Mouse (Mus musculus): ENCODE data around the gene Tmem120b.

Tmem120b gene

GRCm38 (mm10) chr5:123140694-123141554, 72.7 kb downstream of the Tmem120b start:
- DNase-seq (ENCODE audit: low read depth, low spot score): peak; percentile 94

DNA sequence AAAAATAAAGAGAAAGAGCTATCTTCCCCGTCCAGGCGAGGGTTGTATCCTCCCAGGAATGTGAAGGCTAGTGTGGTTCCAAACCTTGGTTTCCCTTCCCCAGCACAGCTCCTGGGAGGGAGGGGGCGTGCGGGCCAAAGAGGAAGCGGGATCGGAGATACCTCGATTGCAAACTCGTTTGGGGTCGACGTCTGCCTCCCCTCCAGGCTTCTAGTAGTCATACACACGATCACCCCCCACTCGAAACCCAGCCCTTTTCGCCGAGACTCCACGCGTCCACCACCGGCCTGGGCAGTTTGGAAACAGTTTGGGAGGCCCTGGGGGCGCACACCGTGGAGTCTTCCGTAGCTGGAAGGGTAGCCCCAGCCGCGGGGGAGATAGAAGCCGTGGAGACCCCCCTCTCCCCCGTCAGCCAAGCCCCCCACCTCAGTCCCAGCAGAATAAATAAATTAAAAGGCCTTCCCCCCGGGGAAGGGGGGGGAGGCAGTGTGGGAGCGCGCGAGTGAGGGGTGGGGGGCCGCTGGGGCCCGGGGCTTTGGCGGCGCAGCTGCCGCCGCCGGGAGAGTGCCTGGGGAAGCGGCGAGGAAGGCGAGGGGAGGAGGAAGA, 73.4 kb downstream of the Tmem120b start:
- peak; percentile 40 for DNase-seq (ENCODE audit: low read depth, low spot score)

GRCm38 (mm10) chr5:123142161-123143157, 74.2 kb downstream of the Tmem120b start, which contains the start of gene Setd1b:
Gene Setd1b (plus strand): TSS chr5:123142193.
- DNase-seq (ENCODE audit: low read depth, low spot score): peak; percentile 68

DNA sequence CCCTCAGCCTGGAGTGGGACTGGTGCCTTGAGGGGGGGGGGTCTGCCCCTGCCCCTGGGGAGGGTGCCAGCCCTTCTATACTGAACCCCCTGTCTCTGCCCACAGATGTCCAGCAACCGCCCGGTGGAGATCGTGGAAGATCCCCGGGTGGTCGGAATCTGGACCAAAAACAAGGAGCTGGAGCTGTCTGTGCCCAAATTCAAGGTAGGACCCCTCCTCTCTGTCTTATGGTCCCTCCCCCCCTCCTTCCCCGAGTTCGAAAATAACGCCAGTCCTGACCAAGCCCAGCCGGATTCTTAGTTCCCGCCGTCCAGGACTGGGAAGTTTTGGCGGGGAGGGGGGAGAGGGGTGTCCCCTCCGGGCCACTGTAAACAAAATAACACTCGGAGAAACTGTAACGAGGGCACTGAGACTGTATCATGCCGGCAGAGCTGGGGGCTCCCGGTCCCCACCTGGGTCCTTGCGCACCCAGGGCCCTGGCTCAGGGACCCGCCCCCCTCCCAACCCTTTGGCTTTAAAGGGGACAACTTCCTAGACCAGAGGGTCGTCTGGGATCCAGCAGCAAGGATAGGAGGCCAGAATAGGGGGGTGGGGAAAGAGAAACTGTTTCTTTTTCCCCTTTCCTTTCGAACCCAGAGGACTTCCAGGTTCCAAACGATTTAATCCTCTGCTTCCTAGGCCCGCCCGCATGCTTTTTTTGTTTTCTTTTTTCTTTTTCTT, 75.2 kb downstream of the Tmem120b start:
- DNase-seq (ENCODE audit: low read depth, low spot score): no peak

- DNase-seq (ENCODE audit: low read depth, low spot score): no peak
These were observed 75.9 kb downstream of the Tmem120b start for GRCm38 (mm10) chr5:123143971-123144745.

- DNase-seq (ENCODE audit: low read depth, low spot score): no peak
These were observed 76.8 kb downstream of the Tmem120b start for GRCm38 (mm10) chr5:123144746-123145590.

DNA sequence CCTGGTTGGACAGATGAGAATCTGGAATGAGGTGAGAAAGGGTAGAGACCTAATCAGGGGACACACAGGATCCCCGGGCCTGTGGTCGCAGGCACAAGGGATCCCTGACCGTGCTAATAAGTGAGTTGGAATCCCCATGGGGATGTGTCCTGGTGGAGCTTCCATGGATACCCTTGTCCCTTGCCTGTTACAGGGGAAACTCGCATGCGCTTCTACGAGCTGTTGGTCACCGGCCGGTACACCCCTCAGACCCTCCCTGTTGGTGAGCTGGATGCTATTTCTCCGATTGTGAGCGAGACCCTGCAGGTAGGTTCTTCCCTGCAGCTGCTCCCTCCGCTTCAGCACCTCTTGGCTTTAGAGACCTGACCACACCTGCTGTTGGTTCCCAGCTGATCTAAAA, 78.1 kb downstream of the Tmem120b start:
- no peak for DNase-seq (ENCODE audit: low read depth, low spot score)

GRCm38 (mm10) chr5:123147569-123147968, 79.4 kb downstream of the Tmem120b start:
- DNase-seq (ENCODE audit: low read depth, low spot score): no peak

DNA sequence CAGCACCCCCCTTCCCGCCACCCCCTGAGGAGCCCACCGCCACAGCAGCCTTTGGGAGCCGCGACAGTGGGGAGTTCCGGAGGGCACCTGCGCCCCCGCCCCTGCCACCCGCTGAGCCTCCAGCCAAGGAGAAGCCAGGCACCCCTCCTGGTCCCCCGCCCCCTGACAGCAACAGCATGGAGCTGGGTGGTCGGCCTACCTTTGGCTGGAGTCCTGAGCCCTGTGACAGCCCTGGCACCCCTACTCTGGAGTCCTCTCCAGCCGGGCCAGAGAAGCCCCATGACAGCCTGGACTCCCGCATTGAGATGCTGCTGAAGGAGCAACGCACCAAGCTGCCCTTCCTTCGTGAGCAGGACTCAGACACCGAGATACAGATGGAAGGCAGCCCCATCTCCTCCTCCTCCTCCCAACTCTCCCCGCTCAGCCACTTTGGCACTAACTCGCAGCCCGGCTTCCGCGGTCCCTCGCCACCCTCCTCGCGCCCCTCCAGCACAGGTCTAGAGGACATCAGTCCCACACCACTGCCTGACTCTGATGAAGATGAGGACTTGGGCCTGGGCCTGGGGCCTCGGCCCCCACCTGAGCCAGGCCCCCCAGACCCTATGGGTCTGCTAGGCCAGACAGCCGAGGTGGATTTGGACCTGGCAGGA, 80.0 kb downstream of the Tmem120b start:
- no peak for DNase-seq (ENCODE audit: low read depth, low spot score)

DNA sequence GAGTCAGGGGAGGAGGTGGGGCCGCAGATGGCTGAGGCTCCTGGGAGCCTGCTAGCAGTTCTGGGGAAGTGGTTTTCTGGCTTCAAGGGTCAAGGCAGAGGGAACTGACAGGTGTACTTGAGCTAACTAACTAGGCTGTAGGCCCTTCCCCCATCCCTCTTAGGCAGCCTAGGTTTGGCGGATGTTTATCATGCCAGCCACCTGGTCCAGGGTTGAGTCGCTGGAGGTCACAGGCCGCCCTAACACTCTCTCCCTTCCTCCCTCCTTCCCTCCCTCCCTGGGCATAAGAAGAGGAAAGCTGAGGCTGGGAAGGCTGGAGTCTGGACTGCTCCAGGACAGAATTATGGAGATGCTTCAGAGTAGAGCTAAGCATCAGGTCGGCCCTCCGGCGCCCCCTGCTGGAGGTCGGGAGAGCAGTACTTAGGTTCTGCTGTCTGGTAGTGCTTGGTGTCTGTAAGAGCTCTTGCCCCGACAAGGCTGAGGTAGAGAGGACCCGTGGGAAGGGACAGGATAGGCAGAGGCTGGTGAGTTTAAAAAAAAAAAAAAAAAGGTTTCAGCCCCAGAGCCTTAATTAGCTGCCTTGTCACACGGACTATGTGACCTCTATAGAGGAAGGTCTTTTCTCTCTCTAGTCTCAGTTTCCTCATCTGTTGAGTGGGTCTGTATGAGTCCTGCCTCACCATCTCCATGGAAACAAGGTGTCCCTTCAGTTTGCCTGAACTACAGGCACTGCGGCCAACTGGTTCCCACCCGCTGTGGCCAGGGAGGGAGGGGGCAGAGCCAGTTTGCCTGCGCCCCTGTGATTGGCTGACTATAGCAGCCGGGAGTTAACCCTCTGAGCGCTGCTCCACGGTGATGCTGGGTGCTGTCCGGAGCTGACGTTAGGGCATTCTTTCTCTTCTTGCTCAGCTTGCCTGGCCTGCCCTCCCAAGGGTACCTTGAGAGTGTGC, 81.5 kb downstream of the Tmem120b start:
- DNase-seq (ENCODE audit: low read depth, low spot score): peak; percentile 91

DNA sequence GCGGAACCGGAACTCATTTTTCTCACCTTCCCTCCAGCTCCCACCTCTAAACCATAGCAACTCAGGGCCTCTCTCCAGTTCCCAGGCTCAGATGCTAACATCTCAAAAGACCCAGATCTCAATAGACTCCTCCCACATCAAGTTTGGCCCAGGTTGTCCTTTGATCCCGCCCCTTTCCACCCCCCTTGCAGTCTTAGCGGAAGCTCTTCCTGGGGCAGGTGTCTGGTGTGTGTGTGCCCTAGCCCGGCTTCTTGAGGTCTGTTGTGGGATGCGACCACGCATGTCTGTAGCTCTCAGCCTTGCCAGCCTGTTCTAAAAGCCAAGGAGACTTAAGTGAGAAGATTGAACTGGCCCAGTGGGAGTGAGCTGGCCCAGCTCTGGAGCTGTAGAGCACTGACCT, 82.4 kb downstream of the Tmem120b start:
- DNase-seq (ENCODE audit: low read depth, low spot score): no peak

GRCm38 (mm10) chr5:123151077-123151476, 82.9 kb downstream of the Tmem120b start:
- DNase-seq (ENCODE audit: low read depth, low spot score): peak; percentile 52

DNA sequence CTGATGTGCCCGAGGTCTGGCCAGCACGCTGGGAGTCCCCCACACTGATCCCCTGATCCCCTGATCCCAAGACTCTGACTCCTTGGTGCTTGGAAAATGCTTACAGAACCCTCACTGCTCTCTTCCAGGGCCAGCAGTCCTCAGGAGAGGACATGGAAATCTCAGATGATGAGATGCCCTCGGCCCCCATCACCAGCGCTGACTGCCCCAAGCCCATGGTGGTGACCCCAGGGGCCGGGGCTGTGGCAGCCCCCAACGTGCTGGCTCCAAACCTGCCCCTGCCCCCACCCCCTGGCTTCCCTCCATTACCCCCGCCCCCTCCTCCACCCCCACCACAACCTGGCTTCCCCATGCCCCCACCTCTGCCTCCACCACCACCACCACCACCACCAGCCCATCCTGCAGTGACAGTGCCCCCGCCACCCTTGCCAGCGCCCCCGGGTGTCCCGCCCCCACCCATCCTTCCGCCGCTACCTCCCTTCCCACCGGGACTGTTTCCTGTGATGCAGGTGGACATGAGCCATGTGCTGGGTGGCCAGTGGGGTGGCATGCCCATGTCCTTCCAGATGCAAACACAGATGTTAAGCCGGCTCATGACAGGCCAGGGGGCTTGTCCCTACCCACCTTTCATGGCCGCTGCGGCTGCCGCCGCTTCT, 83.6 kb downstream of the Tmem120b start:
- DNase-seq (ENCODE audit: low read depth, low spot score): no peak

- no peak for DNase-seq (ENCODE audit: low read depth, low spot score)
These were observed 84.7 kb downstream of the Tmem120b start for GRCm38 (mm10) chr5:123152901-123153300.

GRCm38 (mm10) chr5:123155425-123155824, 87.2 kb downstream of the Tmem120b start:
- peak; percentile 73 for DNase-seq (ENCODE audit: low read depth, low spot score)

- DNase-seq (ENCODE audit: low read depth, low spot score): no peak
These were observed 88.5 kb downstream of the Tmem120b start for GRCm38 (mm10) chr5:123156763-123157162.

DNA sequence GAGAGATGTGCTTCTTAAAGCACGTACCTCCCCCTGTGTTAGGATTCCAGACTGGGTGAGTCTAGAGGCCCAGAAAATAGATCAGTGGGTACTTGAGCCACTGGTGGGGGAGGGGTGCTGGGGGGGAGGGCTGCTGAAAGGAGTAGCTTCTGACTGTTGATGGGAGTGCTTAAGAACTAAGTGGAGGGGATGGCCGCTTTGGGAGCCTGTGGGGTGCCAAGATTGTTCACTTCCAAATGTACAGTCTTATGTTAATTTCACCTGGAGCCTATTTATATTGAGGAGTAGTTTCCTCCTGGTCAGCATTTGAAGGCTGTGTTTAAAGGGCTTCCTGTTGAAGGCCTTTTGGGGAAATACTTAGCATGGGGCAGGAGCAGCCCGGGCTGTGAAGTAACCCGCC, 89.8 kb downstream of the Tmem120b start:
- DNase-seq (ENCODE audit: low read depth, low spot score): no peak

Measured in skeletal muscle tissue, adult 2 months (tissue).